Mouse (Mus musculus): ENCODE data around the gene Irx4. TPM values are rescaled to one million over a fixed set of nuclear protein-coding genes. Genes with fewer than 3 reads are reported as not detected.

Irx4 gene
- polyA plus RNA-seq, 1 experiment: 0.70 TPM

DNA sequence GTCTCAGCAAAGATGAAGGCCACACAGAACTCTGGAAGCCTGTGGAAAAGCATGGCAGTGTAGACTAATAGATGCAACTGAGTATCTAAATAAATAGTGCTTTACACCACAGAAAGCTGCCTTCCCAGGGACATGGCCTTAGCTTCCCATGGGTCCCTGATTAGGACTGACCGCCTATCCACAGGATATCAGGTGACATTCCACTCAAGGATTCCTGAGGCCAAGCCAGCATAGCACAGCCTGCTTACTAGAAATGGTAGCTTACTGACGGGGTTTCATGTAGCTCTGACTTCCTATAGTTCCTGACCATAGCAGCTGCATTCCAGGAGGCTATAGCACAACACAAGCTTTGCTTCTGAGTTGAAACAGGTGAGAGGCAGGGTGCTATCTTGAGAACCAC is 22.1 kb downstream of the Irx4 start:
- Histone ChIP-seq H3K4me1 (ENCODE audit: control insufficient read depth, insufficient read depth, low read length) (no peaks in the 10 kb centered on the region), H3K4me3 (replicated peaks; ENCODE audit: insufficient read depth, low read depth, low read length) (no peak overlapping the region), H3K27me3 (ENCODE audit: control insufficient read depth, insufficient read depth, low read length) (no peaks in the 10 kb centered on the region), H3K27ac (ENCODE audit: insufficient read depth, low read length) (no peak overlapping the region)
- no peak for TF ChIP-seq CTCF (IDR thresholded peaks at IDR 0.05; ENCODE audit: borderline replicate concordance, insufficient read depth, low read depth, low read length)
- no peak for TF ChIP-seq POLR2A (IDR thresholded peaks at IDR 0.05; ENCODE audit: borderline replicate concordance, insufficient read depth, low read length)
- DNase-seq: no peak
- WGBS: 88% methylated on average over 2 of the region's 2 CpGs

DNA sequence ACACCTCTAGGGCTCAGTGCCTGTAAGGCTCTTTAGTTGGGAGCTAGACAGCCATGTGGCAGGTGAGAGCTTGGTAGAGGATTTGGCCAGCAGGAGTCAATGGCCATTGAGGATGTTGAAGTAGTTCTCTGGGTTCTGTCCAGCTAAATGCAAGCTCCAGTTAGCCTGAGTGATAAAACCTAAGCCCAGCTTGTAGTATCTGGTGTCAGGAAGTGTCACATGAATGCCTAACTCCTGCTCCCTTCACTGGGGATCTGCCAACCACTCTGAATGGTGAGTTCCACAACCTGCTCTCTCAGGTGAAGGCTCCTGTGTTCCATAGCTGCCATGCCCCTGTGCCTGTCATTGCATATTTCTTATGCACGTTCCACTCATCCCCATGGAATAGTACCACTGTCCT is 23.3 kb downstream of the Irx4 start:
- Histone ChIP-seq H3K27me3 (ENCODE audit: control insufficient read depth, insufficient read depth, low read length) (no peaks in the 10 kb centered on the region), H3K27ac (ENCODE audit: insufficient read depth, low read length) (no peak overlapping the region), H3K4me1 (ENCODE audit: control insufficient read depth, insufficient read depth, low read length) (no peaks in the 10 kb centered on the region), H3K4me3 (replicated peaks; ENCODE audit: insufficient read depth, low read depth, low read length) (no peak overlapping the region)
- WGBS: 91% methylated on average over 1 of the region's 1 CpGs
- DNase-seq: no peak
- TF ChIP-seq POLR2A (IDR thresholded peaks at IDR 0.05; ENCODE audit: borderline replicate concordance, insufficient read depth, low read length): no peak
- no peak for TF ChIP-seq CTCF (IDR thresholded peaks at IDR 0.05; ENCODE audit: borderline replicate concordance, insufficient read depth, low read depth, low read length)

DNA sequence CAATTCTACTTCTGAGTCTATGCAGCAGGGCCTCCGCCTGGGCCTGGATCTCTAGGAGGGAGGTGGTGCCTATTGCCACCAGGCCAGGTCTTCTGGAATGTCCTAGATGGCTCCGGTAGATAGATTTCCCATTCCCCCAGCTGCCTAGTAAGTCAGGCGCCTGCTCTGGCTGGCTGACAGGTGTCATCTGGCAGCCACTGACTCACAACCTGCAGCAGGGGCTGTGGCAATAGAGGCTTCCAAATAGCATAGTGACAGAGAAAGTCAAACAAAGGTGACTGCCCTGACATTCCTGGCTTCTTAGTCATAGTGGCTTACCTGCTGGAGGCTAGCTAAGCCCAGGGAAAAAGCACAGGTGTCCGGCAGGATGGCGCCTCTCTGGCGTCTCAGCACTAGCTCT is 29.9 kb downstream of the Irx4 start:
- Histone ChIP-seq H3K4me3 (replicated peaks; ENCODE audit: insufficient read depth, low read depth, low read length) (no peak overlapping the region), H3K27me3 (ENCODE audit: control insufficient read depth, insufficient read depth, low read length) (no peaks in the 10 kb centered on the region), H3K4me1 (ENCODE audit: control insufficient read depth, insufficient read depth, low read length) (no peaks in the 10 kb centered on the region), H3K27ac (ENCODE audit: insufficient read depth, low read length) (no peak overlapping the region)
- DNase-seq: no peak
- TF ChIP-seq POLR2A (IDR thresholded peaks at IDR 0.05; ENCODE audit: borderline replicate concordance, insufficient read depth, low read length): no peak
- no peak for TF ChIP-seq CTCF (IDR thresholded peaks at IDR 0.05; ENCODE audit: borderline replicate concordance, insufficient read depth, low read depth, low read length)
- 77% methylated on average over 6 of the region's 6 CpGs for WGBS

DNA sequence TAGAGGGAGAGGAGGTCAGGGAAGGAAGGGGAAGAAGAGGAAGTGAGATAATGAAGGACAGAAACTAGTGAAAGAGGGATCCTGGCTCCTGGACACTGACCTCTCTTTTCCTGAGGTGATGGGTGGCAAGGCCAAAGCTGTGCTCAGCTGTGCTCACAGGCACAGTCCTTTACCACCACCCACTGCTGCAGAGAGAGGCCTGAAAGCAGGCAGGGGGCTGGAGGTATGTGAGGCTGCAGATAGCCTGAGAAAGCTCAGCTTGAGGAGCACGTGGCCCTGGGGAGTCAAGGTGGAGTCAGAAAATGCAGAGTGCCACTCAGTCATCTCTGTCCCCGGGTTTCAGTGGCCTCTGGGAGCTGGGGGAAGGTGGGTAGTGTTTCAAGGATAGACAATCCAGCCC is 30.8 kb downstream of the Irx4 start:
- 21% methylated on average over 2 of the region's 2 CpGs for WGBS
- no peak overlapping the region for H3K27ac ChIP-seq (ENCODE audit: insufficient read depth, low read length)
- H3K4me1 ChIP-seq (ENCODE audit: control insufficient read depth, insufficient read depth, low read length): no peaks in the 10 kb centered on the region
- H3K4me3 ChIP-seq (replicated peaks; ENCODE audit: insufficient read depth, low read depth, low read length): no peak overlapping the region
- no peaks in the 10 kb centered on the region for H3K27me3 ChIP-seq (ENCODE audit: control insufficient read depth, insufficient read depth, low read length)
- DNase-seq: no peak
- no peak for TF ChIP-seq CTCF (IDR thresholded peaks at IDR 0.05; ENCODE audit: borderline replicate concordance, insufficient read depth, low read depth, low read length)
- TF ChIP-seq POLR2A (IDR thresholded peaks at IDR 0.05; ENCODE audit: borderline replicate concordance, insufficient read depth, low read length): no peak

DNA sequence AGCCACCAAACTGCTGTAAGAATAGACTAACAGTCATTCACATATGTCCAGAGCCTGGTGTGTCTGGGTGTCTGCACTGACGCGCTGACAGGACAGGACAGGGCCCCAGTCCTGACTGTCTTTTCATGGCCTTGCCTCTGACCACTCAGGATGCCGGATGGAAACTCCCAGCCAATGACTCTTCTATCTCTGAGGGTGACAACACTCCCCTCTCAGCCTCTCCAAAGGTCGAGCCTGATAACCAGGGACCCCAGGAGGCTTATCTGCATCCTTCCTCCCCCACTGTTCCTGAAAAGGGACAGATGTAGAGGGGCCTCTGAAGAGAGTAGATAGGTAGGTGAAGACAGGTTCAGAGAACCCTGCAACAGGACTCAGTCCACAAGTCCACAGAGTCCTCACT is 38.4 kb downstream of the Irx4 start:
- Histone ChIP-seq H3K27ac (ENCODE audit: insufficient read depth, low read length) (no peak overlapping the region), H3K27me3 (ENCODE audit: control insufficient read depth, insufficient read depth, low read length) (no peaks in the 10 kb centered on the region), H3K4me3 (replicated peaks; ENCODE audit: insufficient read depth, low read depth, low read length) (no peak overlapping the region), H3K4me1 (ENCODE audit: control insufficient read depth, insufficient read depth, low read length) (no peaks in the 10 kb centered on the region)
- WGBS: 73% methylated on average over 4 of the region's 4 CpGs
- DNase-seq: no peak
- no peak for TF ChIP-seq CTCF (IDR thresholded peaks at IDR 0.05; ENCODE audit: borderline replicate concordance, insufficient read depth, low read depth, low read length)
- no peak for TF ChIP-seq POLR2A (IDR thresholded peaks at IDR 0.05; ENCODE audit: borderline replicate concordance, insufficient read depth, low read length)

DNA sequence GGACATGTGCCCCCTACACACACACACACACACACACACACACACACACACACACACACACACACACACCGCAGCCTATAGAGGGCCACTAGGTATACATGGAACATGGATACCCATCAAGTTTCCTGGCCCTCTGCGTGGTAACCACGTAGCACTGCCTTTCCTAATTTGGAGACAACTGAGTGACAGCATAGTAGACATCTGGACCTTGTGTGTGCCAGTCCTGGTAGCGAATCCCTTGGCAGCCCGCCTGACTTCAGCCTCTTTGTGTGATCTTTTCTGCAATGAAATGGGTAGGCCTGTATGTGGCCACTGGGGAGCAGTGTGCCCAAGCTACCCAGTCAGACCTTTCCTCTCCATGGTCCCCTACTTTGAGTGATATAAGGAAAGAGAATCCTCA is 39.0 kb downstream of the Irx4 start:
- WGBS: 40% methylated on average over 5 of the region's 5 CpGs
- TF ChIP-seq POLR2A (IDR thresholded peaks at IDR 0.05; ENCODE audit: borderline replicate concordance, insufficient read depth, low read length) (no peak), CTCF (IDR thresholded peaks at IDR 0.05; ENCODE audit: borderline replicate concordance, insufficient read depth, low read depth, low read length) (no peak)
- H3K27me3 ChIP-seq (ENCODE audit: control insufficient read depth, insufficient read depth, low read length): no peaks in the 10 kb centered on the region
- no peak for DNase-seq
- no peaks in the 10 kb centered on the region for H3K4me1 ChIP-seq (ENCODE audit: control insufficient read depth, insufficient read depth, low read length)
- H3K27ac ChIP-seq (ENCODE audit: insufficient read depth, low read length): no peak overlapping the region
- H3K4me3 ChIP-seq (replicated peaks; ENCODE audit: insufficient read depth, low read depth, low read length): no peak overlapping the region

DNA sequence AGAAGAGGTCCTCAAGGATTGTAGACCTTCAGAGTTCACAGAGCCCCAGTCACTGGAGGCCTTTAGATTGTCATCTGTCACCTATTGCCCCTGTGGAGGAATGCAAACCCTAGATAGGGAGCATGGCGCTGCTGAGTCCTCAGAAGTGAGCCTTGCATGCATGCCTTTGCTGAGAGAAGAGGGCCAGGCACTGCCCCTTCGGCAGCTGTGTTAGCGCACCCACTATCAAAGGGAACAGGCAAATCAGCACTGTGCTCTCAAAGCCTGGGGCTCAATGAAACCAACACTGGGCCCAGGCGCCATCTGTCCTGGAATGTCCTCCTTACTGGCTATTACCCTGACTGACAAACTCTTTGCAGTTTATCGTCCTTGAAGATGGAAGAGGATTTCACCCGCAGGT is 44.5 kb downstream of the Irx4 start:
- H3K27ac ChIP-seq (ENCODE audit: insufficient read depth, low read length): no peak overlapping the region
- no peak for DNase-seq
- no peaks in the 10 kb centered on the region for H3K27me3 ChIP-seq (ENCODE audit: control insufficient read depth, insufficient read depth, low read length)
- no peaks in the 10 kb centered on the region for H3K4me1 ChIP-seq (ENCODE audit: control insufficient read depth, insufficient read depth, low read length)
- no peak for TF ChIP-seq CTCF (IDR thresholded peaks at IDR 0.05; ENCODE audit: borderline replicate concordance, insufficient read depth, low read depth, low read length)
- no peak for TF ChIP-seq POLR2A (IDR thresholded peaks at IDR 0.05; ENCODE audit: borderline replicate concordance, insufficient read depth, low read length)
- no peak overlapping the region for H3K4me3 ChIP-seq (replicated peaks; ENCODE audit: insufficient read depth, low read depth, low read length)
- WGBS: 63% methylated on average over 6 of the region's 6 CpGs

DNA sequence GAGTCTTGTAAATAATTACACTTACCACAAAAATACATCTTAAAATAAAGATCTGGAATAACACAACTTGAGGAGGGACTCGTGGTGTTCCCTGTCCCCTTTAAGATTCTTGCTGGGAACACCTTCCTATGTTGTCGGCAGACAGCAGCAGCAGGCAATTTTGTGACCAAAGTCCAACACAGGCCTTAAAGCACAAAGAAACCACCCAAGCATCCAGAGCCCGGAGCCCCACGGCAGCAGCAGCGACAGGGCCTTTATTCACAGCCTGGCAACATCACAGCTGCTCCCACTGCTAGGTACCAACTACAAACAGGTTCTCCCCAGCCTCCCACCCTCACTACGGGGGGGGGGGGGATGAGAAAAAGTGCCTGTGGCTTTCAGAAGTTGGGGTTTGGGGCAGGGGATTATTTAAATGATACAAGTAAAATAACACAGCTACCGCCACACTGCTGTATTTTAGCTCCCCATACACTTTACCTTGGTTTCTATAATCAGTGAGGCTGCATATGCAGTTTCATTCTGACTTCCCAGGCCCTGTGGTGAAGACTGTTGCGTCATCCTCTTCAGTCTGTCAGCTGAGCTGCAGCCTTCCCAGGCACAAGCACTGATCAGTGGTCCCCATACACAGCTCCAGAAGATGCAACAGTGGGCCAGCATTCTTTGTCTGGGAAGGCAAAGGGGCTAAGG is 45.3 kb downstream of the Irx4 start:
- no peaks in the 10 kb centered on the region for H3K27me3 ChIP-seq (ENCODE audit: control insufficient read depth, insufficient read depth, low read length)
- TF ChIP-seq CTCF (IDR thresholded peaks at IDR 0.05; ENCODE audit: borderline replicate concordance, insufficient read depth, low read depth, low read length): no peak
- TF ChIP-seq POLR2A (IDR thresholded peaks at IDR 0.05; ENCODE audit: borderline replicate concordance, insufficient read depth, low read length): no peak
- no peak for DNase-seq
- WGBS: 35% methylated on average over 8 of the region's 8 CpGs
- no peak overlapping the region for H3K4me3 ChIP-seq (replicated peaks; ENCODE audit: insufficient read depth, low read depth, low read length)
- H3K27ac ChIP-seq (ENCODE audit: insufficient read depth, low read length): no peak overlapping the region
- no peaks in the 10 kb centered on the region for H3K4me1 ChIP-seq (ENCODE audit: control insufficient read depth, insufficient read depth, low read length)
